Mouse (Mus musculus) kidney, adult 10 weeks (tissue): ENCODE measurements around the gene Ces1h. TPM values are rescaled to one million over a fixed set of nuclear protein-coding genes. Genes with fewer than 3 reads are reported as not detected.

Experiments used
- polyA plus RNA-seq: library from polyadenylated mRNA; stranded (reverse); fragments of 350-450 nt; fragmentation: Illumina TruSeq; extraction: RNeasy Lipid Tissue Mini Kit (QIAGEN cat#74804); gene quantifications from one replicate; pipeline ENCODE4 v1.2.3, GENCODE M21; 2014; ENCODE audit warnings: low read depth, low replicate concordance

Gene Ces1h
- not detected for polyA plus RNA-seq

DNA sequence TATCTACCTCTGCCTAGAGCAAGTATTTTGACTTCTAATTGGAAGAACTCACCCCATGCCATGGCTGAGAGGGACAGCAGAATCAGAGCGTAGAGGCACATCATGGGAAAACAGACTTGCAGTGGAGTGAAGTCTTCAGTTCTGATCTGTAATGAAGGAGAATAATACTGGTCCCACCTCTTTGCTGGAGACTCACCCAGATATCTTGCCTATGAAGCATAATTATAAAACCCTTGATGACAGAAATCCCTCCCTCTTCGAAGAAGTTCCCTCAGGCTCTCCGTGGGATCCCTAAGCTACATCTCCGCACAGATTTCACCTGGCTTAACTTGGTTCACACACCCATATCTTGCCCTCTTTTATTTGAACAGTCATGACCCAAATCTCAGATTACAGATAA, at the start of gene Ces1h:
TSS of gene Ces1h (minus strand) at position 101 of the 400 bp plus-strand sequence.

DNA sequence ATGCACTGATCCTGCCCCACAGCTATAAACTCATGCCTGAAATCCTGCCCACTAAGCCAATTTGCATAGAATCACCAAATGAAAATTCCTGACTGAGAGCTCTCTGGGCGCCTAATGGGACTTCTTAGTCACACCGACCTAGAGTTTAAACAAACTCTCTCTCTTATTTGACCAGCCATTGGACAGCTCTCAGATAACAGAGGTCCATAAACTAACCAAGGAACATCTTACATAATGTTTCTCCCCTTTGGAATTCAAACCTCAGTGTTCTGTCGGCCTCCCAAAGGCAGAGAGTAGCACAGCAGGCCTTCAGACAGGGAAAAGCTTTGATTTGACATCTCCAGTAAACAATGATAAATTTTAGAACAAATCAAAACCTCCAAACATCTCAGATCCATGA, 42.3 kb downstream of the Ces1h start, which contains the start of gene Ces1g:
TSS of gene Ces1g (minus strand) at position 102 of the 400 bp plus-strand sequence.

Other genes starting within 250 kb of the Ces1h start
- 0.65 TPM for gene Ces1c, start 248.4 kb downstream of the Ces1h start, polyA plus RNA-seq
- gene Ces1d, start 181.9 kb downstream of the Ces1h start, polyA plus RNA-seq: 331 TPM
- 58.6 TPM for gene Ces1e, start 150.1 kb downstream of the Ces1h start, polyA plus RNA-seq
- gene Ces1f, start 100.0 kb downstream of the Ces1h start, polyA plus RNA-seq: 75.5 TPM
- 1.1 TPM for gene Ces1g, start 42.4 kb downstream of the Ces1h start, polyA plus RNA-seq
- not detected for gene Ces5a, start 156.1 kb upstream of the Ces1h start, polyA plus RNA-seq